Mouse (Mus musculus): Measurements from ENCODE around the gene Itpr2. TPM values are rescaled to one million over a fixed set of nuclear protein-coding genes. Genes with fewer than 3 reads are reported as not detected.

Itpr2 gene
- polyA plus RNA-seq, 1 experiment: 6.6 TPM

DNA sequence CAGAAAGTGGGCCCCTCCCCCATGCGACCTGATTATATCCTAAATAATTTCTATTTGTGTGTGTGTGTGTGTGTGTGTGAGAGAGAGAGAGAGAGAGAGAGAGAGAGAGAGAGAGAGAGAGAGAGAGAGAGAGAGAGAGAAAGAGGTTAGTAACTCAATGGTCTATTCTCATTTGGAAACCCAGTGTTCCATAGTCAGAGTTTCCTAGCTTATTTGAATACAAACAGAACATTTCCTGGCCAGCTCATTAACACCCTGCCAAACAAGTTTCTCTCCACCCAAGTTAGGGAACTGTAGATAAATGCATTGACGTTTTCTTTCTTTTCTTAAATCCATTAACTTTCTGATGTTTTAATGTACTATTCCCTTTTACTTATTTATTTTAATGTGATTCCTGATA is 36.0 kb upstream of the Itpr2 start:
- no peak overlapping the region for H3K27ac ChIP-seq (ENCODE audit: insufficient read depth, low read length)

DNA sequence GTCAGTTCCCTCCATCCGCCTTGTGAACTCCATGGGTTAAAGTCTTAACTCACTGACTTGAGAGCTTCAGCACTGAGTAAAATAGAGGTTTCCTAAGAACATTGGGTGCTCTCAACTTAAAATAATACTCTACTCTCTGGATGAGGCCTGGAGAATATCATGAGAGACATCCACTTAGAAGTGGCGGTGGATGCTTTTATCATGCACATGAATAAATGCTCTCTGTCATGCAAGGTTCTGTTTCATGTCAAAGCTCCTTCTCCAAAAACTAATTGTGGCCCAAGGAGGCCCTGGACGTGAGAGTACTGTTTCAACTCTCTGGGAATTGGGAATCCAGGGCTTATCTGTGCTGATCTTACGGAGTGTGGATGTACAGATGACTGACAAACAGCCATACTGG is 35.1 kb upstream of the Itpr2 start:
- Histone ChIP-seq H3K4me3 (replicated peaks; ENCODE audit: insufficient read depth, low read depth, low read length) (no peak overlapping the region), H3K27ac (ENCODE audit: insufficient read depth, low read length) (no peak overlapping the region), H3K27me3 (ENCODE audit: control insufficient read depth, insufficient read depth, low read length) (no peaks in the 10 kb centered on the region), H3K4me1 (ENCODE audit: control insufficient read depth, insufficient read depth, low read length) (no peaks in the 10 kb centered on the region)
- DNase-seq: no peak
- TF ChIP-seq POLR2A (IDR thresholded peaks at IDR 0.05; ENCODE audit: borderline replicate concordance, insufficient read depth, low read length) (no peak), CTCF (IDR thresholded peaks at IDR 0.05; ENCODE audit: borderline replicate concordance, insufficient read depth, low read depth, low read length) (no peak)
- WGBS: 97% methylated on average over 4 of the region's 4 CpGs

More for the DNA sequence above, 36.0 kb upstream of the Itpr2 start:
- Histone ChIP-seq H3K27me3 (ENCODE audit: control insufficient read depth, insufficient read depth, low read length) (no peaks in the 10 kb centered on the region), H3K4me3 (replicated peaks; ENCODE audit: insufficient read depth, low read depth, low read length) (no peak overlapping the region), H3K4me1 (ENCODE audit: control insufficient read depth, insufficient read depth, low read length) (no peaks in the 10 kb centered on the region)
- TF ChIP-seq CTCF (IDR thresholded peaks at IDR 0.05; ENCODE audit: borderline replicate concordance, insufficient read depth, low read depth, low read length) (no peak), POLR2A (IDR thresholded peaks at IDR 0.05; ENCODE audit: borderline replicate concordance, insufficient read depth, low read length) (no peak)
- DNase-seq: no peak
- WGBS: 79% methylated on average over 2 of the region's 2 CpGs

DNA sequence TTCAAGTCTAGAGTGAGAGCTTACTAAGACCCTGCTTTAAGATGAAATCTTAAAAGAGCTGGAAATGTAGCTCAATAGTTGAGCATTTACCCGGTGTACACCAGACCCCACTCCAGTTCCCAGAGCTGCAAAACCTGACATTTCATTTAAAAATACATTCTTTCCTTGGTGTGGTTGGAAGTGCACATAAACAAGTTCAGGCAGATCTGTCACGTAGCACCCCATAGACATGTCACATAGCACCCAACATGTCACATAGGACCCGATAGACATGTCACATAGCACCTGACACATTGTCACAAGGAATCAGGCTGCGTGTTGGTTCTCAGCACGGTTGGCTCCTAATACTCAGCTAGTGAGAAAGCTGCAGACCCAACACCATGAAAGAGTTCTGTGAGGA is 33.5 kb upstream of the Itpr2 start:
- TF ChIP-seq POLR2A (IDR thresholded peaks at IDR 0.05; ENCODE audit: borderline replicate concordance, insufficient read depth, low read length): no peak
- no peak for TF ChIP-seq CTCF (IDR thresholded peaks at IDR 0.05; ENCODE audit: borderline replicate concordance, insufficient read depth, low read depth, low read length)
- WGBS: 96% methylated on average over 5 of the region's 5 CpGs
- no peak for DNase-seq
- no peaks in the 10 kb centered on the region for H3K4me1 ChIP-seq (ENCODE audit: control insufficient read depth, insufficient read depth, low read length)
- no peak overlapping the region for H3K27ac ChIP-seq (ENCODE audit: insufficient read depth, low read length)
- H3K4me3 ChIP-seq (replicated peaks; ENCODE audit: insufficient read depth, low read depth, low read length): no peak overlapping the region
- H3K27me3 ChIP-seq (ENCODE audit: control insufficient read depth, insufficient read depth, low read length): no peaks in the 10 kb centered on the region

DNA sequence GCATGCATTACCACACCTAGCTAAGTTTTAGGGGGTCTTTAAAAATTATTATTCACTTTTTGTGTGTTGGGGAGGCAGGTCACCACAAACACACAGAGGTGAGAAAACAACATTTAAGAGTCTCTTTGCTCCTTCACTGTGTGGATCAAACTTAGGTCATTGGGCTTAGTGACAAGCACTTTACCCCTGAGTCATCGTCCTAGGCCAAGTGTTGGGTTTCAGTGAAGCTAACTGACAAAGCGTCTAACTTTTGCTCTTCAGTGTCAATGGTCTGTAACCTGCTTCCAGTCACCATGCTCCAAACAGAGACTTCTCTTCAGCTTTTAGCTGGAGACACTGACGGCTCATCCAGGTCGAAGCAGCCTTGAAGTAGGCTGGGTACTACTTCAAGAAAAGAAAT is 31.1 kb upstream of the Itpr2 start:
- no peak for DNase-seq
- Histone ChIP-seq H3K27ac (ENCODE audit: insufficient read depth, low read length) (no peak overlapping the region), H3K4me3 (replicated peaks; ENCODE audit: insufficient read depth, low read depth, low read length) (no peak overlapping the region), H3K4me1 (ENCODE audit: control insufficient read depth, insufficient read depth, low read length) (no peaks in the 10 kb centered on the region), H3K27me3 (ENCODE audit: control insufficient read depth, insufficient read depth, low read length) (no peaks in the 10 kb centered on the region)
- 92% methylated on average over 4 of the region's 4 CpGs for WGBS
- no peak for TF ChIP-seq POLR2A (IDR thresholded peaks at IDR 0.05; ENCODE audit: borderline replicate concordance, insufficient read depth, low read length)
- no peak for TF ChIP-seq CTCF (IDR thresholded peaks at IDR 0.05; ENCODE audit: borderline replicate concordance, insufficient read depth, low read depth, low read length)

- Histone ChIP-seq H3K27ac (ENCODE audit: insufficient read depth, low read length) (no peak overlapping the region), H3K27me3 (ENCODE audit: control insufficient read depth, insufficient read depth, low read length) (no peaks in the 10 kb centered on the region), H3K4me3 (replicated peaks; ENCODE audit: insufficient read depth, low read depth, low read length) (no peak overlapping the region), H3K4me1 (ENCODE audit: control insufficient read depth, insufficient read depth, low read length) (no peaks in the 10 kb centered on the region)
- no peak for TF ChIP-seq CTCF (IDR thresholded peaks at IDR 0.05; ENCODE audit: borderline replicate concordance, insufficient read depth, low read depth, low read length)
- no peak for TF ChIP-seq POLR2A (IDR thresholded peaks at IDR 0.05; ENCODE audit: borderline replicate concordance, insufficient read depth, low read length)
- 89% methylated on average over 5 of the region's 5 CpGs for WGBS
- no peak for DNase-seq
Measured at GRCm38 (mm10) chr6:146530769-146531168, 28.7 kb upstream of the Itpr2 start.

- no peak overlapping the region for H3K4me3 ChIP-seq (replicated peaks; ENCODE audit: insufficient read depth, low read depth, low read length)
- H3K4me1 ChIP-seq (ENCODE audit: control insufficient read depth, insufficient read depth, low read length): no peaks in the 10 kb centered on the region
- no peak for DNase-seq
- no peak overlapping the region for H3K27ac ChIP-seq (ENCODE audit: insufficient read depth, low read length)
- 96% methylated on average over 7 of the region's 7 CpGs for WGBS
- no peaks in the 10 kb centered on the region for H3K27me3 ChIP-seq (ENCODE audit: control insufficient read depth, insufficient read depth, low read length)
- TF ChIP-seq CTCF (IDR thresholded peaks at IDR 0.05; ENCODE audit: borderline replicate concordance, insufficient read depth, low read depth, low read length) (no peak), POLR2A (IDR thresholded peaks at IDR 0.05; ENCODE audit: borderline replicate concordance, insufficient read depth, low read length) (no peak)
Measured at GRCm38 (mm10) chr6:146530363-146530762, 28.3 kb upstream of the Itpr2 start.

DNA sequence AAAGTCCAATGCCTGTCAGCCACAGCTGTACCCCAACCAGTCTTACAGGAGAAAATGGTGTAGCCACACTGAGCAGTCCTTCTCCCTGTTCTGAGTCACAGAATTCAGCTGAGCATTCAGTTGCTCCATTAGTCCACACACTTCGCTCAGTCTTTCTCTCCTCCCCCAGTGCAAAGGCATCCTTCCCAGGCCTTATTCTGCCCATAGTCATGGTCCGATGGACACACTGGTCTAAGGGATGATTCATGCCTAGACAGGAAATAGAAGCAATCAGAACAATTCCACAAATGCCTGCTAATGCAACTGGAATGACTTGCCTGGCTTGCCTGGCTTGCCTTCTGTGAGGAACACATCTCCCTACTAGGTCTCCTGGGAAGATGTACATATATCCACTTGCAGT is 25.5 kb upstream of the Itpr2 start:
- Histone ChIP-seq H3K27me3 (ENCODE audit: control insufficient read depth, insufficient read depth, low read length) (no peaks in the 10 kb centered on the region), H3K4me1 (ENCODE audit: control insufficient read depth, insufficient read depth, low read length) (no peaks in the 10 kb centered on the region), H3K4me3 (replicated peaks; ENCODE audit: insufficient read depth, low read depth, low read length) (no peak overlapping the region), H3K27ac (ENCODE audit: insufficient read depth, low read length) (no peak overlapping the region)
- WGBS: 91% methylated on average over 2 of the region's 2 CpGs
- TF ChIP-seq CTCF (IDR thresholded peaks at IDR 0.05; ENCODE audit: borderline replicate concordance, insufficient read depth, low read depth, low read length) (no peak), POLR2A (IDR thresholded peaks at IDR 0.05; ENCODE audit: borderline replicate concordance, insufficient read depth, low read length) (no peak)
- DNase-seq: no peak

DNA sequence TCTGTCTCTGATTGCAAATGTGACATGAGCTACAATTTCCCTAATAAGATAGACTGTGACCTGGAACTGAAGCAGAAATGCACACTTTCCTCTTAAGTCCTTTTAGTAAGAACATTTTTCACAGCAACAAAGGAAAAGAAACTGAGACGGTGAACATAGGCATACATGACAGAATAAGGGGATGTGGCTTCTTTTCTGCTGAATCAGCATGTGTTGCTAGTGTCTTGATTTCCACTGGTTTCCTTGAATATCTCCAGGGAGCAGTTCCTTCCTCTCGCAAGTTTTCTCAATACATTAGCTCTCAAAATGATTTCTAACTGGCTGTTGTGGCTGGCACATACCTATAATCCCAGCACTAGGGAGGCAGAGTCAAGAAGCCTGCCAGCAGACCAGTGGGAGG is 23.5 kb upstream of the Itpr2 start:
- H3K4me1 ChIP-seq (ENCODE audit: control insufficient read depth, insufficient read depth, low read length): no peaks in the 10 kb centered on the region
- 76% methylated on average over 2 of the region's 2 CpGs for WGBS
- H3K27me3 ChIP-seq (ENCODE audit: control insufficient read depth, insufficient read depth, low read length): no peaks in the 10 kb centered on the region
- H3K27ac ChIP-seq (ENCODE audit: insufficient read depth, low read length): no peak overlapping the region
- no peak for DNase-seq
- H3K4me3 ChIP-seq (replicated peaks; ENCODE audit: insufficient read depth, low read depth, low read length): no peak overlapping the region
- no peak for TF ChIP-seq CTCF (IDR thresholded peaks at IDR 0.05; ENCODE audit: borderline replicate concordance, insufficient read depth, low read depth, low read length)

All from cerebellum, adult 2 months (tissue).